Mouse (Mus musculus) lung, embryonic 14.5 days (tissue): ENCODE data around the gene Cpne2. TPM values are rescaled to one million over a fixed set of nuclear protein-coding genes. Genes with fewer than 3 reads are reported as not detected.

Experiments
- ATAC-seq: fragments of 200-750 bp; cut with Nextera tagmentation; 2 replicates; pipeline ENCODE4 v1.8.0; 2017; ENCODE audit warnings: mild to moderate bottlenecking, moderate TSS enrichment, moderate library complexity; ENCODE audit not compliant: insufficient read depth
- DNase-seq: peaks from one replicate; pipeline ENCODE4 v3.0.0-alpha.2; 2015
- H3K27ac ChIP-seq: fragments of 300-500 bp; sonication (generic); 2 replicates; pipeline ENCODE4 v1.5.1; 2014; ENCODE audit warnings: low read depth, mild to moderate bottlenecking, moderate library complexity
- H3K27me3 ChIP-seq: fragments of 300-500 bp; sonication (generic); 2 replicates; pipeline ENCODE4 v1.6.1; 2014; ENCODE audit warnings: low read length, control low read depth; ENCODE audit not compliant: insufficient read depth
- H3K36me3 ChIP-seq: fragments of 300-500 bp; sonication (generic); 2 replicates; pipeline ENCODE4 v1.6.1; 2014; ENCODE audit warnings: control low read depth; ENCODE audit not compliant: insufficient read depth
- H3K4me1 ChIP-seq: fragments of 300-500 bp; sonication (generic); 2 replicates; pipeline ENCODE4 v1.6.1; 2014; ENCODE audit warnings: antibody characterized with exemption, control low read depth; ENCODE audit not compliant: insufficient read depth
- H3K4me2 ChIP-seq: fragments of 300-500 bp; sonication (generic); 2 replicates; pipeline ENCODE4 v1.6.1; 2014; ENCODE audit warnings: mild to moderate bottlenecking
- H3K4me3 ChIP-seq: fragments of 300-500 bp; sonication (generic); 2 replicates; pipeline ENCODE4 v1.5.1; 2014; ENCODE audit warnings: low read depth, low read length
- H3K9ac ChIP-seq: fragments of 300-500 bp; sonication (generic); 2 replicates; pipeline ENCODE4 v1.6.1; 2014
- H3K9me3 ChIP-seq: fragments of 300-500 bp; sonication (generic); 2 replicates; pipeline ENCODE4 v1.6.1; 2016; ENCODE audit warnings: low read depth, low read length, control low read depth
- CTCF ChIP-seq: IDR thresholded peaks from 2 replicates; pipeline ENCODE4 v1.5.1; 2016; ENCODE audit warnings: antibody characterized with exemption, low read depth
- WGBS: fragments of 180-500 bp; shearing (Covaris S2); extraction: QIAGEN DNeasy Blood & Tissue Kit; methylation state at CpG from one replicate; pipeline ENCODE4 v1.1.7; 2014; 5-methylcytosine and 5-hydroxymethylcytosine counted together
- polyA plus RNA-seq: library from polyadenylated mRNA; unstranded; fragments of >200 nt; fragmentation: Nextera tagmentation; extraction: Ambion mirVana; gene quantifications from 2 replicates; pipeline ENCODE4 v1.2.1, GENCODE M21; 2014

Gene Cpne2
- polyA plus RNA-seq = 12.1 and 12.4 TPM in 2 replicates

- Histone ChIP-seq H3K27me3 (peaks cover 17% of the 10 kb centered on the region), H3K27ac (no peak within 1 kb of the TSS), H3K9ac (peak within 1 kb of the TSS; percentile 70), H3K4me2 (peak within 1 kb of the TSS; percentile 97), H3K4me3 (peak within 1 kb of the TSS; percentile 64), H3K4me1 (no peaks in the 10 kb centered on the region), H3K9me3 (no peaks in the 10 kb centered on the region), H3K36me3 (no peaks in the 10 kb centered on the region)
- WGBS = under 1% methylated on average over 73 of the region's 81 CpGs
- DNase-seq (peak; percentile 83), ATAC-seq (peak; percentile 92)
- no peak; the same call in 1 of the 2 replicates for TF ChIP-seq CTCF
Measured at GRCm38 (mm10) chr8:94532873-94533671, at the start of gene Cpne2. Gene Cpne2, plus strand, starts transcription at chr8:94532990.

DNA sequence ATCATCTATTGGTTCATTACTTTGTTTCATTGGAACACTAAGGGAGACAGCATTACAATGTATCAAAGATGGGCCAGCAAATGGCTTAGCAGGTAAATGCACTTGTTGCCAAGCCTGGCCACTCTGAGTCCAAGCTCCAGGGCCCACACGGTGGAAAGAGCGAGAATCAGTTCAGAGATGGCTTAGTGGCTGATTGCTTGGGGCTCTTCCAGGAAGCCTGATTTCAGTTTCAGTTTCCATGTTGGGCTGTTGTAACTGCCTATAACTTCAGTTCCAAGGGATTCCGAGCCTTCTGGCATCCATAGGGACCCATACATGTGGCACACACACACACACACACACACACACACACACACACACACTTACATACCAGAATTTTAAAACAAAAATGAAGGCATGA is 47.5 kb upstream of the Cpne2 start:
- Histone ChIP-seq H3K9ac (no peak overlapping the region), H3K27ac (no peak overlapping the region), H3K27me3 (no peaks in the 10 kb centered on the region), H3K36me3 (no peaks in the 10 kb centered on the region), H3K9me3 (no peaks in the 10 kb centered on the region), H3K4me3 (no peak overlapping the region), H3K4me1 (no peaks in the 10 kb centered on the region), H3K4me2 (no peak overlapping the region)
- WGBS = 80% methylated on average over 3 of the region's 3 CpGs
- no peak for DNase-seq
- TF ChIP-seq CTCF = no peak
- ATAC-seq = no peak

DNA sequence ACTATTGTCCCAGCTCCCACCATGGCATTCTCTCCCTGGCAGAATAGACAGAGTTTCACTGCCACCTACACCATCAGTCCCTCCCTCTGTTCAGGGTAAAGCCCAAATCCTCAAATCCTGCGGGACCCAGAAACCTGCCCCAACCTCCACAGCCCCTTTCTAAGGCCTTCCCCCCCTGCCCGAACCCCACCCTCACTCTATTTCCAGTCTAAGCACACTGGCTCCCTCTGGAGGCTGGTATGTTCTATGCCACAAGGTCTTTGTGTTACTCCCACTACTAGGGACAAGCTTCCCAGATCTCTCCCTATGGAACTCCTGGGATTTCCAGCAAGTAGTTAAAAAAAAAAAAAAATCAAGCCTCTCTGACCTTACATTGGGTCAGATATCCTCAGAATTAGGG is 46.9 kb upstream of the Cpne2 start:
- no peak overlapping the region for H3K4me2 ChIP-seq
- DNase-seq = peak; percentile 71
- no peak overlapping the region for H3K4me3 ChIP-seq
- no peaks in the 10 kb centered on the region for H3K36me3 ChIP-seq
- ATAC-seq = no peak
- H3K27ac ChIP-seq = no peak overlapping the region
- 17% methylated on average over 2 of the region's 2 CpGs for WGBS
- H3K27me3 ChIP-seq = no peaks in the 10 kb centered on the region
- H3K4me1 ChIP-seq = no peaks in the 10 kb centered on the region
- H3K9me3 ChIP-seq = no peaks in the 10 kb centered on the region
- peak; percentile 73 for TF ChIP-seq CTCF
- H3K9ac ChIP-seq = no peak overlapping the region

DNA sequence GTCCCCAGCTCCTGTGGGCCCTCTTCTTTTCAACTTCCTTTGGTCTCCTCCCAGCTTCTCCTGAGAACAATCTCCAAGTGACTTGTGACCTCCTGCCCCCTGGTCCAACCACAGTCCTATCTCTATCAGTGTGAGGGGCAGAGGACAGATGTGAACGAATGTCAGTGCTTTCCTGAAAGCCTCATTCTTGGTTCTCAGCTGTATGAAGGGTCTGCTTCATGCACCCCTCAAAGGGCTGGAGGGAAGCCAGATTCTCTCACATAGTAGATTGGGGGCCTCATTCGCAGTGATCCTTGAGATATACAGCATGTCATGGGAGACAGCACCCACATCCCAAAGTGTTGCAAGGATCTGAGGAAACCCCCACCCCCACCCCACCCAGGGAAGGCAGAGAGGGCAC is 44.8 kb upstream of the Cpne2 start:
- no peak overlapping the region for H3K4me2 ChIP-seq
- no peaks in the 10 kb centered on the region for H3K9me3 ChIP-seq
- no peaks in the 10 kb centered on the region for H3K27me3 ChIP-seq
- no peak overlapping the region for H3K9ac ChIP-seq
- H3K36me3 ChIP-seq = no peaks in the 10 kb centered on the region
- DNase-seq = no peak
- 53% methylated on average over 2 of the region's 2 CpGs for WGBS
- no peak for TF ChIP-seq CTCF
- no peak overlapping the region for H3K27ac ChIP-seq
- H3K4me1 ChIP-seq = no peaks in the 10 kb centered on the region
- no peak for ATAC-seq
- no peak overlapping the region for H3K4me3 ChIP-seq

DNA sequence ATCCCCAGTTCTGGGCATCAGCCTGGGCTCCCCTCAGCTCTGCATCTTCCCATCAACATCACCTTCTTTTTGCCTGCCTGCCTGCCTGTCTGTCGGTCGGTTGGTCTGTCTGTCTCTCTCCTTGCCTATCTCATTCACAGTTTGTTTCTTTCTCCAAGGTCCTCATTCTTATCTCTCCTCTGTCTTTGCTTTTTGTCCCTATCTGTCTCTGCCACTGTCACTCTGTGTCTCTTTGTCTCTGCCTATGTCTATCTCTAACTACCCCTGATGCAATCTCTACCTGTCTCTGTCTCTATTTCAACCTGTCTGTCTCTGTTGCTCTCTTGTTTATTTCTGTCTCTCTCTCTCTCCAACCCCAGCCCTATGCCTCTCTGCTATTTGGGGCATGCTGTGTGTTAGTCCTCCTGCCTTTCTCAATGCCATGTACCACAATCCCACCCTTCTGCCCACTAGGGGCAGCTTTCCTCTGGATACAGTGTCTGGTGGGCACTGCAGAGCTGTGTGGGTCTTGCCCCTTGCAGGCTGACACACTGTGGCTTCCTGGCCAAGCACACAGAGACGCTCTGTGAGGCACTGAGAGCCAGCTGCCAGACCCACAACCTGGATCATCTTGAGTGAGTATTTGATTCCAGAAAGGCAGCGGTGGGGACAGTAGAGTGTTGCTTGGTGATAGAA is 42.8 kb upstream of the Cpne2 start:
- DNase-seq (no peak), ATAC-seq (no peak)
- H3K9me3 ChIP-seq = no peaks in the 10 kb centered on the region
- H3K36me3 ChIP-seq = no peaks in the 10 kb centered on the region
- H3K27ac ChIP-seq = no peak overlapping the region
- no peak overlapping the region for H3K4me3 ChIP-seq
- 44% methylated on average over 4 of the region's 4 CpGs for WGBS
- peak; percentile 41 for TF ChIP-seq CTCF
- no peak overlapping the region for H3K9ac ChIP-seq
- H3K4me1 ChIP-seq = no peaks in the 10 kb centered on the region
- no peaks in the 10 kb centered on the region for H3K27me3 ChIP-seq
- H3K4me2 ChIP-seq = no peak overlapping the region

DNA sequence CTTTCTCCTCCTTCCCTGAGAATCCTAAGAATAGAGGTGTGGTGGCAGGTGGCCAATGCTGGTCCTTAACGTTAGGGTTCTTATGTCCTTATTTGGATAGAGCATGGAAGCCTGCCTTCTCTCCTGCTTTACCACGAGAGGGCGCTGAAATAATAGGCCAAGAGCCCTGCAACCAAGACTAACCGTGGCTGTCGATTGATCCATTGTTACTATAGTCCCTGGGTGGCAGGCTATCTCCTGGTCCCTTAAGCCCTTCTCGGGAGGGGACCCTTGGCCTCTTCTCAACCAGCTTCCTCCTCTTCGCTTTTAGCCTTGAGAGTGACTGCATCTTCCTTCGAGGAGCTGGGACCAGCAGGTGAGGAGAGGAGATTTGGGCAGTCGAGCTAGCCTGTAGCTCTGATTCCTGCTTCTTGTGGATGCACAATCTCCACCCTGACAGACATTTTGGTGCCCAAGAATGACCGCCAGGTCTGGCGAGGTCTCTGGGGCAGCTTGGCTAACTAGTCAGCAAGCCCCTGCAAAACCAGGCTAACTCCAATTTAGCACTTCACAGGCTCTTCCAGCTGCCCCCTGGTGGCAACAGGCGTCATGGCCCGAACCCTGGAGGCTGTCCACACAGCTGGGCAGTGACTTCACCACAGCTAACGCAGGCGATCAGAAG is 40.6 kb upstream of the Cpne2 start:
- Histone ChIP-seq H3K9ac (no peak overlapping the region), H3K27me3 (no peaks in the 10 kb centered on the region), H3K27ac (no peak overlapping the region), H3K4me1 (no peaks in the 10 kb centered on the region), H3K36me3 (no peaks in the 10 kb centered on the region), H3K4me3 (peak overlapping the region; percentile 25; the same call in 1 of the 2 replicates), H3K4me2 (peak overlapping the region; percentile 61), H3K9me3 (no peaks in the 10 kb centered on the region)
- WGBS = 7% methylated on average over 15 of the region's 15 CpGs
- TF ChIP-seq CTCF = peak; percentile 93
- peak; percentile 85 for ATAC-seq
- DNase-seq = peak; percentile 89

- Histone ChIP-seq H3K4me1 (no peaks in the 10 kb centered on the region), H3K27ac (no peak overlapping the region), H3K9ac (no peak overlapping the region), H3K9me3 (no peaks in the 10 kb centered on the region), H3K4me3 (no peak overlapping the region), H3K4me2 (no peak overlapping the region), H3K27me3 (no peaks in the 10 kb centered on the region), H3K36me3 (no peaks in the 10 kb centered on the region)
- WGBS = 43% methylated on average over 1 of the region's 1 CpGs
- no peak for ATAC-seq
- no peak for TF ChIP-seq CTCF
- DNase-seq = no peak
Measured at GRCm38 (mm10) chr8:94493240-94493639, 39.5 kb upstream of the Cpne2 start.
